Mouse (Mus musculus) monocyte, adult 2 months (primary cell): ENCODE results near the gene Rrad.
"Not testable (repeated sequence)": the region's sequence is repeated elsewhere in the genome, so short reads cannot be mapped to it uniquely, and the experiment has no call there.

Experiments used
- DNase-seq, 2 experiments: peaks; one replicate each; pipeline ENCODE4 v3.0.0; 2022; ENCODE audit warnings: low spot score in 2 of 2, low read depth in 1 of 2

Rrad gene

DNA sequence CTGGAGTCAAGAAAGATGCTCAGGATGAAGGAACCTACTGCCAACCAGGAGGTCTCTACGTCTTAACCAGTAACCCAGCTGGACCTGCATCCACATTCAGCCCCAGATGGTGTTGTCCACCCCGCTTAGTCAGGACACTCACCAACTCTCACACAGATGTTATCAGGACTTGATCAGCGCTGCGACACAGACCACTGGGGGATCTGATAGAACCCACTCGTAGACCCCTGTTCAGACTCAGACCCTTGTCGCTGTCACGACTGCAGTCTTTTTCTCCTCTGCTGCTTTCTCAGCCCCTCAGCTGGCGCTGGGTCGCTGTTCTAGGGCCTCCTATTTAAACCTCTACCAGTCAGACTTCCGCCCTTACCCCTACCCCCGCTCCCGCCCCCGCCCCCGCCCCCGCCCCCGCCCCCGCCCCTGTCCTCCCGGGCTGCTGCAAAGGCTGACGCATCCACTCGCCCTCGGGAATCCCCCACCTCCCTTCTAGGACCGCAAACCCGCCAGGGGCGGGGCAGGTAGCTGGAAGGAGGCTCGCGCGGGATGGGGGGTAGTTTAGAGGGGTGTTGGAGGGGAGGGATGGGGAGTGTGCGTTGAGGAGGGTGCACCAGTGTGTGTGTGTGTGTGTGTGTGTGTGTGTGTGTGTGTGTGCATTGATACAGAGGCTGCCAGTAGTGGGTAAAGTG is at the start of gene Rrad:
TSS of gene Rrad (minus strand) at position 347 of the 683 bp plus-strand sequence.
- DNase-seq = peak in 1 of 2 experiments; percentile 50

DNA sequence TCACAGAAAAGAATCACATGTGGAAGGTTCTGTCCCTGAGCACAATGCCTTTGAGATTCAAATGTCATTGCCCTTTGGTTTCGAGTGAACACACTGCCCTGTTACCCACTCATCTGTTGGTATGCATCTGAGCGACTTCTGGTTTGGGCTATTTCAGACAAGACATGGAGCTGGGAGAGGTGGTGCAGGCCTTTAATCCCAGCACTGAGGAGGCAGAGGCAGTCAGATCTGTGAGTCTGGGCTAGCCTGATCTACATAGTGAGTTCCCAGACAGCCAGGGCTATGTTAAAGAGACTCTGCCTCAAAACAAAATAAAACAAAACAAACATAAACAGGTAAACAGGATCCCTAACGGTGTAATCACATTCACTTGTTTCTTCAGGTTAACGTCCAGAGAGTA is 24.5 kb upstream of the Rrad start:
- DNase-seq = no peak

DNA sequence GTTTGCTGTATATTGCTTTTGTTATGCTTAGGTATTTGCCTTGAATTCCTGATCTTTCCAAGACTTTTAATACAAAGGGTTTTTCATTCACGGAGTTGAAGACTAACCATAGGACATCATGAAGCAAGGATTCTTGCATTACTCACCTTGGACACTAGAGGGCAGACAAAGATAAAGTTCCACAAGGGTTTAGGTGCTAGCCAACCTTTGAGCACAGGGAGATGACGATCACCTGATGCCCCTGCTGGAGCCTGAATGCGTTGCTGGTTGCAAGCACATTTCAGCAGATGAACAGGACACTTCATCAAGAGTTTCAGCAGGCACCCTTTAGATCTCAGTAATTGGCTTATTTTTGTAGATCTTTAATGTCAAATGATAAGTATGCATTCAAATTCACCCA is 23.9 kb upstream of the Rrad start:
- peak in 1 of 2 experiments; percentile 21 for DNase-seq

DNA sequence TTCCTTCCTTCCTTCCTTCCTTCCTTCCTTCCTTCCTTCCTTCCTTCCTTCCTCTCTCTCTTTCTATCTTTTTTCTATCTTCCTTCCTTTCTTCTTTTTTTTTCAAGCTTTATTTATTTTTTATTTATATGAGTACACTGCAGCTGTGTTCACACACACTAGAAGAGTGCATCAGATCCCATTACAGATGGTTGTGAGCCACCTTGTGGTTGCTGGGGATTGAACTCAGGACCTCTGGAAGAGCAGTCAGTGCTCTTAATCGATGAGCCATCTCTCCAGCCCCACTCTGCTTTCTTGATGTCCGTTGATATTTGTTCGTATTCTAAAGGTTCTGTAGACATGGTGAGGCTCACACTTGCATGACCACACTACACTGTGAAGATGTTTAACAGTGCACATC is 13.1 kb upstream of the Rrad start:
- DNase-seq = not testable (repeated sequence)

GRCm38 (mm10) chr8:104642324-104642654 is 11.2 kb upstream of the Rrad start:
- no peak for DNase-seq

DNA sequence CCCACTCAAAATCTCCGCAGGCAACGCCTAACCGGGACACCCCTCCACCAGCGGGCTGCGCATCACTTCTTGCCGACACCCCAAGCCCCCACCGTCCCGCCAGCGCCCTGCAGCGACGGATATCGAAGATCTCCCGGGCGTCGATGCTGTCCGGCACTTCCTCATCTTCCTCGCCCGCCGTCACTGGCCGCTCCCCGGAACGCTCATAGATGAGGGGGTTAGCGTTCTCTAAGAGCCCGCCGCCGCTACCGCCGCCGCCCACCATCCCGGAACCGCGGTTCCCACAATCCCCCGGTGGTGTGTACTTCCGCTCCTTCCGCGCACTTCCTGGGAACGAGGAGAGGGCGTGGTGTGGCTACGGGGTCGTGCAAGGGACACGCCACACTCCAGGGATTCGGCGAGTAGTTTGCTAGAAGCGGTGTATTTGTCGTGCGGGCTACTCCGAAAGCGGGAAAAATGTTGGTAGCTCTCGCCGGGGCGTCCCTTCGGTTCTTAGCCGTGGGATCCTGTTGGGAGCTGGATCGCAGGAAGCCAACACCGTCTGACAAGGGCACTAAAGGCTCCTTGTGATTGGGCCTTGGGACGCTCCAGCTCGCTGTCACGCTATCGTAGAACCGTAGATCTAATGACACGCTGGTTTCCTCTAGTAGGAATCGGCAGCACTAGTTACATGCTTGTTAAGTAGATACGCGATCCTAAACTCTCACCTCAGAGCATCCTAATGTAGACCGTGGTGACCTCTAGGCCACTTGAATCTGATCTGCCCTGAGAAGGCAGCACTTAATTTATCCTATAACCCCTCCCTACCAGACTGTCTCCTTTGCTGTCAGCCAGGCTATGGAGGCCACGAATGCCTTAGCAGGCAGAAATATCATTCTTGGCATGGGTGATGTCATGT is 10.5 kb upstream of the Rrad start, which contains the start of gene Ciao2b:
TSS of gene Ciao2b (minus strand) at position 540 of the 898 bp plus-strand sequence.
- DNase-seq = peak; percentile 39 to 52

- no peak for DNase-seq
Measured at GRCm38 (mm10) chr8:104640831-104641370, 9.8 kb upstream of the Rrad start.

- no peak for DNase-seq
Measured at GRCm38 (mm10) chr8:104640241-104640640, 9.1 kb upstream of the Rrad start.

DNA sequence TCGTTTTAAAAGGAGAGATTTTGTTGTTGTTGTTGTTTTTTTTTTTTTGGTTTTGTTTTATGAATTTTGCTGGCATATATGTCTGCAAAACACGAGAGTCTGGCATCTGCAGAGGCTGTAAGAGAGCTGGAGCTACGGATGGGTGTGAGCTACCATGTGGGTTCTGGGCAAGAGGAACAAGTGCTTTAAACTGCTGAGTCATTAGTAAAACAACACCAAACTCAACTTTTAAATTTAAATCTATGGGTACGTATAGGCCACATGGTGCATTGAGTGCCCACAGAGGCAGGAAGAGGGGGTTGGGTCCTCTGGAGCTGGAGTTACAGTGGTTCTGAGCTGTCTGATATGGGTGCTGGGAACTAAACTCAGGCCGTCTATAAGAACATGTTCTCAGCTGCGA is 6.9 kb upstream of the Rrad start:
- no peak for DNase-seq

DNA sequence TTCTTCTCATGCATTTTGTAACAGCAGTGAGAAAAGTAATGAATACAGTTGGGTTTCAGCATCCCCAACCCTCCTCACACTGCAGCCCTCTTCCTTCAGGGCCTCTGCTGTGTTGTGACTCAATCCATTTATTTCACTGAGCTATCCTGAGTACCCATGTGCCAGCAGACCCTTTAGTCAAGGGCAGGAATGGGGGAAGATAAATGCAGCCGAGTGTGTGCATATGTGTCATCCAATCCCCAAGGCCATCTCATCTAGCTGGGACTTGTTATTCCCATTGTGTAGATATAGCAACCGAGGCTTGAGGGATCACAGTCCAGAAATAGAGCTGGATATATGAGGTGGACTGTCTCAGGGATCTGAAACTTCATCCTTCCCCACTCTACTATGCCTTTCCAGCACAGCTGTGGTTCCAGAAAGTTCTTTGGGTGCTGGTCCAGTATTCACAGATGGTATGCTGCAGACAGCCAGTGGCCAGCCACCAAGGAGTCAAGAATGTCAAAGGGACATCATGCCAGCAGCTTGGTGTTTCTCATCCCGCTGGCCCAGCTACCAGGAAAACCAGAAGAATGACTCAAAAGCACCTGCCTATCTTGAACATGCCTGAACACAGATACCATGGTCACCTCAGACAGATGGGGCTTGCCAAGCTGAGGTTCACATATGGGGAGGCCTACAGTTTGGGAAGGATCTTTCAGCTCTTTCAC is 4.0 kb upstream of the Rrad start:
- DNase-seq = no peak

DNA sequence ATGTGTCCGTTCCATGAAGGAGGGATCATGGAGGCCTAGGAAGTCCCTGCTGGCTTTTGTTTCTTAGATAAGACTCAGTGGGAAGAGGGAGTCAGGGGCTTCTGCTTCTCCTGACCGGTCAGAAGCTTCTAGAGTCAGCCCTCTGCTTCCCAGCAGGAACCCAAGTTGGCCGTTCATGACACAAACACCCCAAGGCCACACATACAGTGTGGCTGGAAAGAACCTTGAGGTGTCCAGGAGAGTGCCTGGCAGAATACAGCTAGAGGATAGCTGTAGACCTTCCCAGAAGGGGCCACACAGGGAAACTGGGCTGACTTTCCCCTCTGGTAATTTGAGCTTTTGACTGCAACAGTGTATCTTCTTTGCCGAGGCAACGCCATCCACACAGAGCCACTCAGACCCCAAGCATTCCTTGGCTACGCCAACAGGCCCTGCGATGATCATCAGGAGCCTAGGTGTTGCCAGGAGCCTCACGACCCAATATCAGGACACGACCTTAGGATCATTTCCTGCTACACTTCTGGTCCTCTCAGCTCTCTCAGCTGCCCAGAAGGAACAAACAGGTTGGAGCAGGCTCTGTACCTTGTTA is 2.1 kb upstream of the Rrad start:
- DNase-seq = no peak

- DNase-seq = no peak
Measured at GRCm38 (mm10) chr8:104632486-104632885, 1.4 kb upstream of the Rrad start.

DNA sequence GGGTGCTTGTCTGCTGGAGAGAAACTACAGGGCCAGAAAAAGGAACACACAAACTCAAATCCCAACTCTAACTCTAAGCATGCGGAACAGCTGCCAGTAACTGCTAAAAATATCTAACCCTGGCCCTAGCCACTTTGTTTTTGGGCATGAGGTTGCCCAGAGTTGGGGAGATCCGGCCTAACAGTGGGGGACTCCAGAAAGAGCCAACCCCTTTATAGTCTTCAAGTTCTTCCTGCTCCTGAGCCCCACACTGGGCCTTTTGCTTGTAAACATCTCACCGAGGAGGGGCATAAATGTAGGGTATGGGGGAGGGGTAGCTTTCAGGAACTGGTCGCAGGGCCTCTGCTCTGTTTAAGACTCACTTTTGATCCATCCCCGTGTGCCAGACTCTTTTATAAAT is 848 bp upstream of the Rrad start:
- no peak for DNase-seq

GRCm38 (mm10) chr8:104630574-104630973 is 553 bp downstream of the Rrad start:
- no peak for DNase-seq

GRCm38 (mm10) chr8:104630111-104630479 is 1.0 kb downstream of the Rrad start:
- no peak for DNase-seq

- DNase-seq = no peak
Measured at GRCm38 (mm10) chr8:104629306-104630110, 1.6 kb downstream of the Rrad start.

DNA sequence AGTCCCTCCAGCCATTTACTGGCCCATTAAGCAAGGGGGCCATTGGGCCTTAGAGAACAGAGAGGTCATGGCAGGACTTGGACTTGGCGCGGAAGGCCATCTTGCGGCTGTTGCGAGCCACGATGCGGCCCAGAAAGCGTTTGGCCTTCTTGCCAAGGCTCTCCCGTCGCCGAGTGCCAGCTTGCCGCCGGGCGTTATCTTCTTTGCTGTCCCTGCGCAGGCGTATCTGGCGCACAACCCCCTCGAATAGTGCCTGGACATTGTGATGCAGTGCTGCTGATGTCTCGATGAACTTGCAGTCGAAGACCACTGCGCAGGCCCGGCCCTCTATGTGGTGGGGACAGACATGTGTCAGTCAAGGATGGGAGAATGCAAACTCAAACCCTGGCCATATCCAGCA is 2.7 kb downstream of the Rrad start:
- DNase-seq = no peak

DNA sequence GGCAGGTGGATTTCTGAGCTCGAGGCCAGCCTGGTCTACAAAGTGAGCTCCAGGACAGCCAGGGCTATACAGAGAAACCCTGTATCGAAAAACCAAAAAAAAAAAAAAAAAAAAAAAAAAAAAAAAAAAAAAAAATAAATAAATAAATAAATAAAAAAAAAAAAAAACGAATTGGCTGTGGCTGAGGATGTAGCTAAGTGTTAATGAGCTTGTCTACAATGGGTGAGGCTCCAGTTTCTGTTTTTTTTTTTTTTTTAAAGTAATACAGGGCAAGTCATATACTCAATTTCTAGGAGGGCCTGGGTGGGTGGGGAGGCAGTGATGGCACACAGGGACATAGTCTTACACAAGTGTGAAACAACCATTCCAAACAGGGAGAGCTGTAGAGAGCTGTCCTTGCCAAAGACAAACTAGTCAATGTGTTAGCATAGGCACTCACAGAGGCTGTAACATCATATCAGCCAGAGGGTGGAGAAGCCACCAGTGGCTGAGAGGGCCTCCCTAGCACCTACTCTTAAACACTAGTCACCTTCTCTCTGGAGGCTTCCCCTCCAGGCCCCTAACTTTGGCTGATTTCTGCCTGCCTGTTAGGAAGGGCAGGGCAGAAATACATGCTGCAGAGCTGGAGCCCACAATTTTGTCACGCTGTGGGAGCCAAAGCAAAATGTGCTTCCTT is 3.9 kb downstream of the Rrad start:
- DNase-seq = no peak

GRCm38 (mm10) chr8:104624161-104624560 is 7.0 kb downstream of the Rrad start, which contains the start of gene Cdh16:
Gene Cdh16, minus strand, starts transcription at chr8:104624396.
- no peak for DNase-seq

GRCm38 (mm10) chr8:104620765-104621164 is 10.4 kb downstream of the Rrad start:
- no peak for DNase-seq
